Mouse (Mus musculus) hindbrain, embryonic 11.5 days (tissue): Measurements from ENCODE around the gene Ncoa3. TPM values are rescaled to one million over a fixed set of nuclear protein-coding genes. Genes with fewer than 3 reads are reported as not detected.

ENCODE experiments used
- ATAC-seq: fragments of 200-750 bp; cut with Nextera tagmentation; 2 replicates; pipeline ENCODE4 v1.8.0; 2017; ENCODE audit warnings: mild to moderate bottlenecking, moderate TSS enrichment, moderate library complexity; ENCODE audit not compliant: low FRiP score
- DNase-seq: peaks from one replicate; pipeline ENCODE4 v3.0.0-alpha.2; 2015; ENCODE audit warnings: low spot score
- H3K27ac ChIP-seq: fragments of 300-500 bp; sonication (generic); 2 replicates; pipeline ENCODE4 v1.5.1; 2014; ENCODE audit warnings: mild to moderate bottlenecking, low read depth, low read length
- H3K27me3 ChIP-seq: fragments of 300-500 bp; sonication (generic); 2 replicates; pipeline ENCODE4 v1.6.1; 2014; ENCODE audit warnings: mild to moderate bottlenecking, low read length, moderate library complexity, mixed read lengths; ENCODE audit not compliant: control insufficient read depth, insufficient read depth
- H3K36me3 ChIP-seq: fragments of 300-500 bp; sonication (generic); 2 replicates; pipeline ENCODE4 v1.6.1; 2014; ENCODE audit warnings: mild to moderate bottlenecking, low read length, moderate library complexity, mixed read lengths; ENCODE audit not compliant: control insufficient read depth, insufficient read depth
- H3K4me1 ChIP-seq: fragments of 300-500 bp; sonication (generic); replicated peaks from 2 replicates; pipeline ENCODE4 v1.6.1; 2014; ENCODE audit warnings: low read length, mixed read lengths; ENCODE audit not compliant: control insufficient read depth, insufficient read depth
- H3K4me2 ChIP-seq: fragments of 300-500 bp; sonication (generic); replicated peaks from 2 replicates; pipeline ENCODE4 v1.6.1; 2014; ENCODE audit warnings: mild to moderate bottlenecking, low read depth, low read length
- H3K4me3 ChIP-seq: fragments of 300-500 bp; sonication (generic); 2 replicates; pipeline ENCODE4 v1.5.1; 2014; ENCODE audit warnings: low read depth, low read length
- H3K9ac ChIP-seq: fragments of 300-500 bp; sonication (generic); 2 replicates; pipeline ENCODE4 v1.6.1; 2014; ENCODE audit warnings: low read depth, low read length
- H3K9me3 ChIP-seq: fragments of 300-500 bp; sonication (generic); 2 replicates; pipeline ENCODE4 v1.6.1; 2016; ENCODE audit warnings: low read length; ENCODE audit not compliant: control insufficient read depth
- WGBS: fragments of 180-500 bp; shearing (Covaris S2); extraction: QIAGEN DNeasy Blood & Tissue Kit; methylation state at CpG from one replicate; pipeline ENCODE4 v1.1.7; 2014; 5-methylcytosine and 5-hydroxymethylcytosine counted together
- polyA plus RNA-seq: library from polyadenylated mRNA; unstranded; fragments of >200 nt; fragmentation: Nextera tagmentation; extraction: Ambion mirVana; gene quantifications from 2 replicates; pipeline ENCODE4 v1.2.1, GENCODE M21; 2014

Ncoa3 gene
- polyA plus RNA-seq, 1 experiment from 2014 or later, result 17.1 TPM

DNA sequence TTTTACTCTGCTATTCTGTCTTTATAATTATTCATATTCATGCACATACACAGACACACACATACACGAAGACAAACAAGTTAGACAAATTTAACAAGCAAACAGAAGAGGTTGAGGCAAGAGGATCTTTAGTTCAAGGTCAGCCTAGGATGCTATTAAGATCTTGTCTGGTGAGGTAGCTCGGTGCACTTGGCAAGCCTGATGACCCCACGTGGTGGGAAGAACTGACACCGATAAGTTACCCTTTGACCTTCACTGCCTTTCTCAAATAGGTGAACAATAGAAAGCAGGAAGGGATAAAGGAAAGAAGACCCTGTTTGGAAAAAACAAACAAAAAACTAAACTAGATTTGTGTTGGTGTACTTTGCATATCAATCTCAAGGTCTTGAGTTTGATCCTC lies 10.0 kb downstream of the Ncoa3 start:
- no peaks in the 10 kb centered on the region for H3K36me3 ChIP-seq
- no peak overlapping the region for H3K9ac ChIP-seq
- no peaks in the 10 kb centered on the region; the same call in 1 of the 2 replicates for H3K4me1 ChIP-seq
- ATAC-seq (no peak), DNase-seq (no peak)
- 55% methylated on average over 4 of the region's 4 CpGs for WGBS
- H3K27ac ChIP-seq, result no peak overlapping the region
- no peak overlapping the region for H3K4me2 ChIP-seq
- no peak overlapping the region for H3K4me3 ChIP-seq
- no peaks in the 10 kb centered on the region for H3K9me3 ChIP-seq
- H3K27me3 ChIP-seq, result no peaks in the 10 kb centered on the region

DNA sequence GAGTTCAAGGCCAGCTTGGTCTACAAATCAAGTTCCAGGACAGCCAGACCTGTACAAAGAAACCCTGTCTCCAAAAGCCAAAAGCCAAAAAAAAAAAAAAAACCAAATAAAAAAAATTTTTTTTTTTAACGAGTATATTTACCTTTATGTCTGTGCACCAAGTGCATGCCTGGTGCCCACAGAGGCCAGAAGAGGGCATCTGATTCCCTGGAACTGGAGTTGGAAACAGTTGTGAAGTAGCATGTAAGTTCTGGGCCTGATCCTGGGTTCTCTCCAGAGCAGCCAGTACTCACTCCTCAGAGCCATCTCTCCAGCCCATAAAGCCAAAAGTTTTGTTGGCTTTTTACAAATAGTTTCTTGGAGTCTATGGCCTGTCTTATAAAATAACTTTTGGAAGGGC lies 10.6 kb downstream of the Ncoa3 start:
- 70% methylated on average over 1 of the region's 1 CpGs for WGBS
- Histone ChIP-seq H3K36me3 (no peaks in the 10 kb centered on the region), H3K27me3 (no peaks in the 10 kb centered on the region), H3K9me3 (no peaks in the 10 kb centered on the region), H3K27ac (no peak overlapping the region), H3K4me2 (no peak overlapping the region), H3K4me3 (no peak overlapping the region), H3K4me1 (no peaks in the 10 kb centered on the region; the same call in 1 of the 2 replicates), H3K9ac (no peak overlapping the region)
- no peak for ATAC-seq
- DNase-seq, result no peak

DNA sequence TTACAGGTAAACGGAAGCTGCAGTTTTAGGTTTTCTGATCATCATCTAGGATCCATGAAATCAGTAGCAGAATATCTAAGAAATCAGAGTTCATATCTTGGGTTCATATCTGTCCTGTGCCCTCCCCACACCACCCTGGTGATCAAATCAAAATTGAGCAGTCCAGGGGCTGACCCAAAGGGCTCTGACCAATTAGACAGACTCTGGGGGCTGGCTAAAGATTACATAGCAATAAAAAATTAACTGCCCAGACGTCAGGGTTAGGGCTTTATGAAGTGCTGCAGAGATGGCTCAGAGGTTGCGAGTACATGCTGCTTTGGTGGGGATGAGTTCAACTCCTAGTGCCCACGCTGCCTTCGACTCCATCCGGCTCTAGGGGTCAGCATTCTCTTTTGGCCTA lies 14.6 kb downstream of the Ncoa3 start:
- 79% methylated on average over 6 of the region's 6 CpGs for WGBS
- no peak overlapping the region for H3K4me2 ChIP-seq
- H3K4me3 ChIP-seq, result no peak overlapping the region
- H3K27me3 ChIP-seq, result no peaks in the 10 kb centered on the region
- H3K27ac ChIP-seq, result no peak overlapping the region
- H3K9ac ChIP-seq, result no peak overlapping the region
- H3K4me1 ChIP-seq, result peaks cover 3% of the 10 kb centered on the region; the same call in 1 of the 2 replicates
- DNase-seq (no peak), ATAC-seq (no peak)
- H3K36me3 ChIP-seq, result no peaks in the 10 kb centered on the region
- no peaks in the 10 kb centered on the region for H3K9me3 ChIP-seq

DNA sequence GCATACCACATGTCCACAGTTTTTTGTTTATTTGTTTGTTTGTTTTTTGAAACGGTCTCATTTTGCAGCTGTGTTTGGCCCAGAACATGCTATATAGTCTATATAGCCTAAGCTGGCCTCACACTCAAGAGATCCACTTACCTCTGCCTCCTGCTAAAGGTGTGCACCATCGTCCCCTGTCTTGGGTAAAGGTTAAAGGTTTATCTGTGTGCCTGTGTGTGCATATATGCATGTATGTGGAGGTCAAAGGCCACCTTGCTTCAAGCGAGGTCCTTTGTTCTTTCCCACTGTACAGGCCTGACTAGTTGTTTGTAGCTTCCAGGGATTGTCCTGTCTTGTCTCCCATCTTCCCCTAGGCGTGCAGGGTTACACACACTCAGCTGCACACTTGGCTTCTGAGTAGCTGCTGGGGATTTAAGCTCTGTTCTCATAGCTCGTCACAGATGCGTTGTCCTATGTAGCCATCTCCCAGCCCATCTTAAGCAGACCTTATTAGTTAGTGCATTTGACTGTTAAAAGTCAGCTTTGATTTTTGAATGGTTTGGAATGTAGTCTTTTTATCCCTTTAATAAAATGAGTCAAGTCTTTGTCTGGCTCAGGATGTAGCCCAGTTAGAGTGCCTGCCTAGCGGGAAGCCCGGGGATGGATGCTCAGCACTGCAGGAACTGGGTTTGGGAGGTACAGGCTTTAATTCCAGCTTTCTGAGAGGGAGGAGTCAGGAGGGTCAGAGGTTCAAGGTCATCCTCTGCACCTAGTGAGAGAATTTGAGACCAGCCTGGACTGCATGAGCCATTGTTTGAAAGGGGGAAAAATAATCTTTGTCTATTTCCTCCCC lies 16.3 kb downstream of the Ncoa3 start:
- H3K9me3 ChIP-seq, result no peaks in the 10 kb centered on the region
- no peak overlapping the region for H3K4me2 ChIP-seq
- H3K27me3 ChIP-seq, result no peaks in the 10 kb centered on the region
- H3K27ac ChIP-seq, result 0 out of 2 replicates have a peak overlapping the region, but pooled peaks have one; percentile 24
- H3K9ac ChIP-seq, result no peak overlapping the region
- H3K36me3 ChIP-seq, result no peaks in the 10 kb centered on the region
- DNase-seq (no peak), ATAC-seq (no peak)
- H3K4me1 ChIP-seq, result peaks cover 3% of the 10 kb centered on the region; the same call in 1 of the 2 replicates
- no peak overlapping the region for H3K4me3 ChIP-seq
- 46% methylated on average over 8 of the region's 8 CpGs for WGBS

DNA sequence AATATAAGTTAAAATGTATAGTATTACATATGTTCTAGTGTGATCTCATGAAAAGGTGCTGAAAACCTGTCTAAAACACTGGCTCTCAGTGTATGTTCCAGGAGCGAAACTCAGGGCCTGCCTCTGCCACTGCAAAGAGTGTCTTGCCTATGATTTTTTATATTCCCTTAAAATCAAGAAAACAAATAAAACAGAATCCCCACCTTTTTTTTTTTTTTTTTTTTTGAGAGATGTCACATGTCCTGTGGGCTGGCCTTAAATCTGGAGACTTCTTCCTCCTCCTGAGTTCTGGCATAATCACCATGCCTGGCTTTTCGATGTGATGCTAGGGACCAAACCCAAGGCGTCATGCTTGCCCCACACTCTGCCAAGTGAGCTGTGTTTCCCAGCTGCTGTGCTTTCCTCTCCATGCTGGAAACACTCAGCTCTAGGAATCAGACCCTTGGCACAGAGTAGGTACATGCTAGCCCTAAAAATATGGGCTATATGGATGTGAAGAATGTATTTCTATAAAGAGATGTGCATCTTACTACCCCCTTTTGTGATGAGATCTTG lies 17.0 kb downstream of the Ncoa3 start:
- H3K27ac ChIP-seq, result 0 out of 2 replicates have a peak overlapping the region, but pooled peaks have one; percentile 24

DNA sequence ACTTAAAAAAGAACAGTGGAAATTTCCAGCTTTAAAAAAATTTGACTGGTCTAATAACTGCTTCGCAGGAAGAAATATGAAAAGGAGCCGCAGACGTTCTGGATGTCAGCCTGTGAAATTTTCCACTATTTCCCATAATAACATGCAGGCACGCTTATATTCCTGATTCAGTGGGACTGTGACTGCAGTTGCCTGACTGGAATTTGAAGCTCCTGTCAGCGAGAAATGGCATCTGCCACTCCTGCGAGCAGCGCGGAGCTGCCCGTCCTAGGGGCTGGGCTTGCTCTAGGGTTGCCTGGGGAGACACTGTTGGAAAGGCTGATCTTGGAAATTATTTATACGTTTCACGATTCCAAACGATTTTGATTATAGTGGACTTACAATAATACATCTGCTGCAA lies 17.9 kb downstream of the Ncoa3 start:
- H3K27me3 ChIP-seq, result no peaks in the 10 kb centered on the region
- no peak for DNase-seq
- no peak overlapping the region for H3K4me3 ChIP-seq
- no peak for ATAC-seq
- H3K4me1 ChIP-seq, result peaks cover 3% of the 10 kb centered on the region; the same call in 1 of the 2 replicates
- no peak overlapping the region for H3K9ac ChIP-seq
- H3K27ac ChIP-seq, result no peak overlapping the region
- no peaks in the 10 kb centered on the region for H3K9me3 ChIP-seq
- 71% methylated on average over 12 of the region's 12 CpGs for WGBS
- no peaks in the 10 kb centered on the region for H3K36me3 ChIP-seq
- H3K4me2 ChIP-seq, result 0 out of 2 replicates have a peak overlapping the region, but pooled peaks have one; percentile 6

More for the DNA sequence above, 17.0 kb downstream of the Ncoa3 start:
- Histone ChIP-seq H3K27me3 (no peaks in the 10 kb centered on the region), H3K4me2 (no peak overlapping the region), H3K9ac (no peak overlapping the region), H3K9me3 (no peaks in the 10 kb centered on the region), H3K36me3 (no peaks in the 10 kb centered on the region), H3K4me1 (peaks cover 3% of the 10 kb centered on the region; the same call in 1 of the 2 replicates), H3K4me3 (no peak overlapping the region)
- DNase-seq (no peak), ATAC-seq (no peak)
- WGBS, result 86% methylated on average over 3 of the region's 3 CpGs

DNA sequence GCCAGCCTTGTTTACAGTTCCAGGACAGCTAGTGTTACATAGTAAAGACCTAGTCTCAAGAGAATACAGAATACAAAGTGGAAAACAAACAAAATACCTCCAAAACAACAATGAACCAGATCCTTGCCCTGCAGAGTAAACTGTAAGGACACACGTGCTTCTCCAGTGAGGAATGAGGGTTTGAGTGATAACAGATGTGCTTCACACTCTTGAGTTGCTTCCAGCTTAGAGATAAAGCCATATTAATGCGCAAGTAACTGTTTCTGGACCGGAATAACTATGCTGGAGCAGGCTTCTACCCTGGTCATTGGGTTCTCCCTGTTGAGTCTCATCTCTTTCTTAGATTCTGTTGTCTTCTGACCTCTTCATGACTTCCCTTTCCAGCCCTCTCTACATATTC lies 19.0 kb downstream of the Ncoa3 start:
- H3K27me3 ChIP-seq, result no peaks in the 10 kb centered on the region
- no peak overlapping the region; the same call in 1 of the 2 replicates for H3K27ac ChIP-seq
- no peaks in the 10 kb centered on the region for H3K9me3 ChIP-seq
- no peak overlapping the region for H3K4me3 ChIP-seq
- ATAC-seq (no peak), DNase-seq (no peak)
- no peak overlapping the region for H3K4me2 ChIP-seq
- no peaks in the 10 kb centered on the region for H3K36me3 ChIP-seq
- peaks cover 3% of the 10 kb centered on the region; the same call in 1 of the 2 replicates for H3K4me1 ChIP-seq
- H3K9ac ChIP-seq, result no peak overlapping the region
- WGBS, result 71% methylated on average over 3 of the region's 3 CpGs

DNA sequence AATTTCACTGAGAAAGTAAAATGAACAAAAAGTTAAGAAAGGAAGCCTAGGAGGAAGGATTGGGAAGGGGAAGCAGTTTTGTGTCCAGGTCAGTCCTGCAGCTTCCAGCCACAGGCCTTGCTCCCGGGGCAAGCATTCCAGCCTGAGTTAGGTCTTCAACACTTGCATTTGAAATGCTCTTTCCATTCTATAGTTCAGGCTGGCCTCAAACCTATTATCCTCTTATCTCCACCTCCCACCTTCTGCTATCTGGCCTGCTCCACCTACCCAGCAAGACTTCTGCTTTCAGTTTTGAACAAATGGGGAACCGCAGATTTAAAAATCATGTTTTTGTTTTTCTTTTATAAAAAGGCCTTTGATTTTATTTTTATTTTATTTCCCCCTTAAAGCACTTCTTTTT lies 19.7 kb downstream of the Ncoa3 start:
- no peak overlapping the region for H3K9ac ChIP-seq
- WGBS, result 52% methylated on average over 2 of the region's 2 CpGs
- no peaks in the 10 kb centered on the region for H3K27me3 ChIP-seq
- DNase-seq (no peak), ATAC-seq (no peak)
- no peak overlapping the region for H3K27ac ChIP-seq
- H3K4me1 ChIP-seq, result peaks cover 3% of the 10 kb centered on the region; the same call in 1 of the 2 replicates
- no peaks in the 10 kb centered on the region for H3K36me3 ChIP-seq
- no peaks in the 10 kb centered on the region for H3K9me3 ChIP-seq
- no peak overlapping the region for H3K4me2 ChIP-seq
- no peak overlapping the region for H3K4me3 ChIP-seq
